Mouse (Mus musculus) cortical plate, adult 2 months (tissue): ENCODE results near the gene Selenoh.

Experiments
- CTCF ChIP-seq: fragments of 200-500 bp; IDR thresholded peaks from 2 replicates; pipeline ENCODE4 v1.5.1; 2011; ENCODE audit warnings: mild to moderate bottlenecking, control low read depth, low read length; ENCODE audit not compliant: insufficient read depth; ENCODE audit errors: extremely low read depth
- POLR2A ChIP-seq: fragments of 200-500 bp; IDR thresholded peaks from 2 replicates; pipeline ENCODE4 v1.6.1; 2011; ENCODE audit warnings: mild to moderate bottlenecking, low read length, control low read depth; ENCODE audit not compliant: insufficient read depth; ENCODE audit errors: extremely low read depth

GRCm38 (mm10) chr2:84660253-84660652, 10.3 kb downstream of the Selenoh start:
- TF ChIP-seq CTCF, result peak; percentile 61
- no peak for TF ChIP-seq POLR2A
